Mouse (Mus musculus) ES-Bruce4 (cell line): Measurements from ENCODE around the gene Parg.

Experiments
- CTCF ChIP-seq: IDR thresholded peaks from one replicate; pipeline ENCODE4 v1.8.1; 2011; ENCODE audit warnings: low read depth, low read length
- EP300 ChIP-seq: IDR thresholded peaks from 2 replicates; pipeline ENCODE4 v1.6.1; 2011; ENCODE audit warnings: low read depth, low read length; ENCODE audit not compliant: insufficient read depth

DNA sequence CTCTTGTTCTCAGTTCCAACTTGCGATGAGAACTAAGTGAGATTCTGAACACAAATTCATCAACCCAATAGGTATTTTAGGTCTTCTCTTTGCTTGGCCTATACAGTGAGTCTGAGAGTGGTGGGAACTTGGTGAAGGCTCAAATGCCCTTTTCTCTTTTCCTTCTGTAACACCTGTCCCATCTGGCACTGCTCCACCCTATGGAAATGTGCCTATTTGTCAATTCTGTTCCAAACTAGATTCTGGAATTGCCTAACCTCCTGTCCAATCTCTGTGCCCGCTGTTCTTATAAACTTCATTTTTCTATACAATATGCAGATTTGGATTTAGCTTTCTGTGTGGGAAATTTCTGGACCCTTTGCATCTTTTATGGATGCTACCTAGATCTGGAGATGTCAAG is 48.6 kb upstream of the Parg start:
- TF ChIP-seq CTCF (no peak), EP300 (no peak)
